Mouse (Mus musculus): ENCODE data around the gene Mmab. TPM values are rescaled to one million over a fixed set of nuclear protein-coding genes. Genes with fewer than 3 reads are reported as not detected.

The Mmab gene
- polyA plus RNA-seq, 1 experiment from 2014 or later = 11.4 TPM

DNA sequence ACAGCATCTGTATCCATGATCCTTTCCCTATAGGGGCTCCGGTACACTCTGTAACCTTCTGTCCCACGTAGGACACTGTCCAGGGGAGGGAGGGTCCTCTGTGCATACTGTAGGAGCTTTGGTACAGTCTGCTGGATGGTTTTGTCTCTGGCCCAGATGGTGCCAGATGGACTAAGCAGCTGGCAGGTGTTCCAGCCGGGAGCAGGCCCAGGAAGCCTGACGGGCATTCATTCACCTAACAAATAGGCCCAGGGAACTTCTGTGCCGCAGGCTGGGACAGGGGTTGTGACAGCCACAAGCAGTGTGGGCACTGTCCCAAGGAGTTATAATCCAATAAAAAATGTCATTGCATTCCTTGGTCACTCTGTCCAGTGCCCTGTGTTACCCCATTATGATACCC, 19.9 kb downstream of the Mmab start:
- ATAC-seq (ENCODE audit: low FRiP score, low TSS enrichment) = no peak
- no peak for DNase-seq (ENCODE audit: low spot score)
- H3K4me1 ChIP-seq (replicated peaks; ENCODE audit: control insufficient read depth, insufficient read depth) = no peaks in the 10 kb centered on the region
- no peak overlapping the region for H3K4me3 ChIP-seq (ENCODE audit: low read depth, low read length)
- no peaks in the 10 kb centered on the region for H3K27me3 ChIP-seq (ENCODE audit: control insufficient read depth, insufficient read depth, low read length)
- no peak overlapping the region for H3K27ac ChIP-seq (replicated peaks)
- H3K4me2 ChIP-seq (replicated peaks; ENCODE audit: low read depth) = no peak overlapping the region
- no peak overlapping the region for H3K9ac ChIP-seq (ENCODE audit: low read length)
- WGBS = 68% methylated on average over 5 of the region's 5 CpGs
- H3K36me3 ChIP-seq (ENCODE audit: control insufficient read depth, insufficient read depth, low read length) = peaks cover 5% of the 10 kb centered on the region
- no peak for TF ChIP-seq EP300 (optimal IDR thresholded peaks at IDR 0.05)
- TF ChIP-seq CTCF (IDR thresholded peaks at IDR 0.05; ENCODE audit: low read depth) = no peak
- H3K9me3 ChIP-seq (ENCODE audit: control insufficient read depth, low read length) = no peaks in the 10 kb centered on the region

DNA sequence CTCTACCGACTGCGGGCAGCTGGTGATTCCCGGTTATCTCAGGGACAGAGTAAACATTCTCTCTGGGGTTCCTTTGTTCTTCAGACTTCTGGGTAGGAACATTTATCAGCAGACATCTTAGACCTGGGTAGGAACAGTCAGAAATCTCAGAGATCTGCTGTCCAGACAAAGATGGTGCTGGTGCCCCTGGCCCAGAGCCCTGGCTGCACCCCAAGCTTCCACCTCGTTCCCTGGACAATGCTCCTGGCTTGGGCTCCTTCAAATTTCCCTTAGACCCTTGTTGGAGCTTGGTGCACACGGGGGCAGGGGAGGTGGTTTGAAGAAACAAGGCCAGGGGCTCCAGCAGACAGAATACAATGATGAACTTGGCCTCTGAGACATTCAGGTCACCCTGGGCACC, 21.3 kb downstream of the Mmab start:
- Histone ChIP-seq H3K4me3 (ENCODE audit: low read depth, low read length) (no peak overlapping the region), H3K4me1 (replicated peaks; ENCODE audit: control insufficient read depth, insufficient read depth) (no peaks in the 10 kb centered on the region), H3K9ac (ENCODE audit: low read length) (no peak overlapping the region), H3K36me3 (ENCODE audit: control insufficient read depth, insufficient read depth, low read length) (peaks cover 15% of the 10 kb centered on the region), H3K9me3 (ENCODE audit: control insufficient read depth, low read length) (no peaks in the 10 kb centered on the region), H3K27me3 (ENCODE audit: control insufficient read depth, insufficient read depth, low read length) (no peaks in the 10 kb centered on the region), H3K4me2 (replicated peaks; ENCODE audit: low read depth) (no peak overlapping the region), H3K27ac (replicated peaks) (no peak overlapping the region)
- no peak for ATAC-seq (ENCODE audit: low FRiP score, low TSS enrichment)
- no peak for DNase-seq (ENCODE audit: low spot score)
- no peak for TF ChIP-seq CTCF (IDR thresholded peaks at IDR 0.05; ENCODE audit: low read depth)
- no peak for TF ChIP-seq EP300 (optimal IDR thresholded peaks at IDR 0.05)
- 17% methylated on average over 5 of the region's 5 CpGs for WGBS

GRCm38 (mm10) chr5:114421561-114422298, 22.1 kb downstream of the Mmab start:
- no peak overlapping the region for H3K4me2 ChIP-seq (replicated peaks; ENCODE audit: low read depth)
- no peak overlapping the region for H3K9ac ChIP-seq (ENCODE audit: low read length)
- no peak for DNase-seq (ENCODE audit: low spot score)
- no peak overlapping the region for H3K27ac ChIP-seq (replicated peaks)
- H3K36me3 ChIP-seq (ENCODE audit: control insufficient read depth, insufficient read depth, low read length) = peaks cover 21% of the 10 kb centered on the region
- H3K9me3 ChIP-seq (ENCODE audit: control insufficient read depth, low read length) = no peaks in the 10 kb centered on the region
- H3K27me3 ChIP-seq (ENCODE audit: control insufficient read depth, insufficient read depth, low read length) = no peaks in the 10 kb centered on the region
- H3K4me1 ChIP-seq (replicated peaks; ENCODE audit: control insufficient read depth, insufficient read depth) = no peaks in the 10 kb centered on the region
- no peak overlapping the region for H3K4me3 ChIP-seq (ENCODE audit: low read depth, low read length)
- WGBS = 54% methylated on average over 11 of the region's 11 CpGs
- TF ChIP-seq CTCF (IDR thresholded peaks at IDR 0.05; ENCODE audit: low read depth) (no peak), EP300 (optimal IDR thresholded peaks at IDR 0.05) (no peak)
- no peak for ATAC-seq (ENCODE audit: low FRiP score, low TSS enrichment)

GRCm38 (mm10) chr5:114418541-114418940, 25.3 kb downstream of the Mmab start:
- peak; percentile 41 for DNase-seq (ENCODE audit: low spot score)
- Histone ChIP-seq H3K36me3 (ENCODE audit: control insufficient read depth, insufficient read depth, low read length) (peaks cover 42% of the 10 kb centered on the region), H3K27ac (replicated peaks) (no peak overlapping the region), H3K27me3 (ENCODE audit: control insufficient read depth, insufficient read depth, low read length) (no peaks in the 10 kb centered on the region), H3K4me3 (ENCODE audit: low read depth, low read length) (no peak overlapping the region), H3K9me3 (ENCODE audit: control insufficient read depth, low read length) (no peaks in the 10 kb centered on the region), H3K9ac (ENCODE audit: low read length) (no peak overlapping the region), H3K4me1 (replicated peaks; ENCODE audit: control insufficient read depth, insufficient read depth) (no peaks in the 10 kb centered on the region), H3K4me2 (replicated peaks; ENCODE audit: low read depth) (no peak overlapping the region)
- TF ChIP-seq CTCF (IDR thresholded peaks at IDR 0.05; ENCODE audit: low read depth) = peak; percentile 67
- no peak for TF ChIP-seq EP300 (optimal IDR thresholded peaks at IDR 0.05)
- no peak for ATAC-seq (ENCODE audit: low FRiP score, low TSS enrichment)
- WGBS = 66% methylated on average over 8 of the region's 8 CpGs

DNA sequence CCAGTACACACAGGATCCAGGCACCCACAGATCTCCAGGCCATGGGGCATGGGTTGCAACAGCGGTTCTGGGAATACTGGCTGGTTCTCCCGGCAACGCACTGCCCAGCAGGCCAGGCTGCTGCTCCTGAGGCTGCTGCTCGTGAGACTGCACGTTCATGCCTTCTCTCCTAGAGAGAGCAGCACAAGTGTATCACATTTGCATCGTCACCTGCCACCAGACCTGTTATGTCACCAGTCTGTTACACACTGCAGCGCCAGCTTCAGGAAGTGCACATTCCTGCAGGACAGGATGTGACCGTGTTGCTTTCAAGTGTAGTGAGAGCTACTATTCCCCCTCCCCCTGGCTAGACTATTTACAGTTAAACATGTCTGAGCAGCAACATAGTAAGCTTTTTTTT, 27.0 kb downstream of the Mmab start:
- TF ChIP-seq EP300 (optimal IDR thresholded peaks at IDR 0.05) (no peak), CTCF (IDR thresholded peaks at IDR 0.05; ENCODE audit: low read depth) (no peak)
- no peak overlapping the region for H3K9ac ChIP-seq (ENCODE audit: low read length)
- no peak overlapping the region for H3K4me3 ChIP-seq (ENCODE audit: low read depth, low read length)
- no peak overlapping the region for H3K27ac ChIP-seq (replicated peaks)
- DNase-seq (ENCODE audit: low spot score) (no peak), ATAC-seq (ENCODE audit: low FRiP score, low TSS enrichment) (no peak)
- no peaks in the 10 kb centered on the region for H3K9me3 ChIP-seq (ENCODE audit: control insufficient read depth, low read length)
- no peaks in the 10 kb centered on the region for H3K4me1 ChIP-seq (replicated peaks; ENCODE audit: control insufficient read depth, insufficient read depth)
- 75% methylated on average over 8 of the region's 8 CpGs for WGBS
- no peak overlapping the region for H3K4me2 ChIP-seq (replicated peaks; ENCODE audit: low read depth)
- H3K27me3 ChIP-seq (ENCODE audit: control insufficient read depth, insufficient read depth, low read length) = no peaks in the 10 kb centered on the region
- peaks cover 50% of the 10 kb centered on the region for H3K36me3 ChIP-seq (ENCODE audit: control insufficient read depth, insufficient read depth, low read length)

DNA sequence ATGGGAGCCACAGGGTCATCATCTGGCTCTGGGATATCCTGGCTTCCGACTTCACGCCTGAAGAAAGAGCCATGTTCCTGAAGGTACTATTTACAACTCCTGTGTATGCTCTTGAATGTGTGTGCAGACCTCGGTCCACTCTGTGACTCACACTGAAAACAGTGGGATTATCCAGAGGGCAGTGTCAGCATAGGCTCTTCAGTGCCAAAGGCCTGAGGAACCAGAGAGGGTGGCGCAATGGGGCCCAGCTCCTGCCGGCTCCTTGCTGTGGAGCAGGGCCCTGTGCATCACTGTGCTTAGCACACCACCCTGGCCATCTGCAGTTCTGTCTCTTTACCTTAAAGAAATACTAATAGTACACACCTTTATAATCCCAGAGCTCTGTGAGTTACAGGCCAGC, 28.3 kb downstream of the Mmab start:
- Histone ChIP-seq H3K4me3 (ENCODE audit: low read depth, low read length) (no peak overlapping the region), H3K4me1 (replicated peaks; ENCODE audit: control insufficient read depth, insufficient read depth) (no peaks in the 10 kb centered on the region), H3K27ac (replicated peaks) (no peak overlapping the region), H3K9ac (ENCODE audit: low read length) (no peak overlapping the region), H3K27me3 (ENCODE audit: control insufficient read depth, insufficient read depth, low read length) (no peaks in the 10 kb centered on the region), H3K9me3 (ENCODE audit: control insufficient read depth, low read length) (no peaks in the 10 kb centered on the region), H3K4me2 (replicated peaks; ENCODE audit: low read depth) (no peak overlapping the region), H3K36me3 (ENCODE audit: control insufficient read depth, insufficient read depth, low read length) (peaks cover 57% of the 10 kb centered on the region)
- ATAC-seq (ENCODE audit: low FRiP score, low TSS enrichment) = no peak
- 89% methylated on average over 5 of the region's 5 CpGs for WGBS
- DNase-seq (ENCODE audit: low spot score) = no peak
- TF ChIP-seq CTCF (IDR thresholded peaks at IDR 0.05; ENCODE audit: low read depth) = no peak
- TF ChIP-seq EP300 (optimal IDR thresholded peaks at IDR 0.05) = no peak

All from stomach, postnatal 0 days (tissue).